ENCODE assay signal across 8 mouse cellular contexts in genomic region chr5:118331608-118332394, GRCm38 (mm10).
DNase-seq lines count a peak whose midpoint lies in the region; ATAC-seq lines count a peak whose summit lies in the region.

No protein-coding gene starts in this region.

- peak; percentile 85 for DNase-seq in ZHBTc4 (ENCODE audit: low read depth, low spot score)
- peak; percentile 95 for DNase-seq in embryo, embryonic 10.5 days (ENCODE audit: low spot score)
- peak; percentile 71 to 86 for DNase-seq in gastrocnemius, postnatal 4 days (ENCODE audit: low spot score in 2 of 2)
- DNase-seq in left cerebral cortex, postnatal 25 days (ENCODE audit: low spot score in 2 of 2): peak; percentile 81 to 86
- peak; percentile 97 for DNase-seq in right cerebral cortex, postnatal 4 days

- H3K9ac ChIP-seq in intestine, embryonic 16.5 days (ENCODE audit: low read depth, low read length): peak overlapping the region; percentile 72

- intact Hi-C loops in left cerebral cortex, postnatal 25 days (cut with DNase I): loop anchor here (1.0 to 5.0 kb wide), 5 partner anchors 49 to 406 kb away; partner anchors contain the start of gene Med13l

- no peaks in the 10 kb centered on the region for H3K27me3 ChIP-seq in intestine, embryonic 16.5 days (replicated peaks; ENCODE audit: control insufficient read depth, insufficient read depth, low read length)

- WGBS in intestine, embryonic 16.5 days: under 1% methylated on average over 32 of the region's 32 CpGs

- H3K4me2 ChIP-seq in intestine, embryonic 16.5 days (ENCODE audit: low read depth, low read length): peak overlapping the region; percentile 97

- peaks cover 14% of the 10 kb centered on the region for H3K4me1 ChIP-seq in intestine, embryonic 16.5 days (ENCODE audit: control insufficient read depth, insufficient read depth, low read length)

- H3K36me3 ChIP-seq in intestine, embryonic 16.5 days (ENCODE audit: control insufficient read depth, insufficient read depth, low read length): no peaks in the 10 kb centered on the region

- H3K9me3 ChIP-seq in intestine, embryonic 16.5 days (ENCODE audit: control insufficient read depth, low read length): no peaks in the 10 kb centered on the region

- ATAC-seq in intestine, embryonic 16.5 days: peak; percentile 79
- ATAC-seq in megakaryocyte-erythroid progenitor cell, adult 5-6 weeks (replicated peaks; ENCODE audit: low FRiP score, low TSS enrichment, poor library complexity, severe bottlenecking): peak; percentile 47; the same call in 1 of the 2 replicates
- ATAC-seq in activated CD4-positive, CD25-positive, alpha-beta regulatory T cell, adult 4 months: no peak

- peak overlapping the region; percentile 55 for H3K4me3 ChIP-seq in intestine, embryonic 16.5 days (ENCODE audit: low read length)

- peak overlapping the region; percentile 90 for H3K27ac ChIP-seq in intestine, embryonic 16.5 days (ENCODE audit: low read length)
